Mouse (Mus musculus) forebrain, postnatal 0 days (tissue): Measurements from ENCODE around the gene Cbx7. TPM values are rescaled to one million over a fixed set of nuclear protein-coding genes. Genes with fewer than 3 reads are reported as not detected.

ENCODE experiments used
- ATAC-seq: fragments of 200-750 bp; cut with Nextera tagmentation; 2 replicates; pipeline ENCODE4 v1.8.0; 2017; ENCODE audit warnings: mild to moderate bottlenecking, moderate library complexity
- DNase-seq: peaks from one replicate; pipeline ENCODE4 v3.0.0-alpha.2; 2015
- H3K27ac ChIP-seq: fragments of 300-500 bp; sonication (generic); 2 replicates; pipeline ENCODE4 v1.5.1; 2014; ENCODE audit warnings: low read depth, mild to moderate bottlenecking, antibody characterized with exemption, low read length, moderate library complexity, mixed read lengths
- H3K27me3 ChIP-seq: fragments of 300-500 bp; sonication (generic); 2 replicates; pipeline ENCODE4 v1.6.1; 2014; ENCODE audit warnings: mild to moderate bottlenecking, low read length, mixed read lengths; ENCODE audit not compliant: insufficient read depth
- H3K36me3 ChIP-seq: fragments of 300-500 bp; sonication (generic); 2 replicates; pipeline ENCODE4 v1.6.1; 2014; ENCODE audit warnings: mild to moderate bottlenecking, moderate library complexity; ENCODE audit not compliant: insufficient read depth
- H3K4me1 ChIP-seq: fragments of 300-500 bp; sonication (generic); 2 replicates; pipeline ENCODE4 v1.6.1; 2014; ENCODE audit warnings: antibody characterized with exemption; ENCODE audit not compliant: insufficient read depth
- H3K4me2 ChIP-seq: fragments of 300-500 bp; sonication (generic); 2 replicates; pipeline ENCODE4 v1.6.1; 2014; ENCODE audit warnings: low read depth, mild to moderate bottlenecking, moderate library complexity
- H3K4me3 ChIP-seq: fragments of 300-500 bp; sonication (generic); 2 replicates; pipeline ENCODE4 v1.5.1; 2014; ENCODE audit warnings: low read depth, low read length, mixed read lengths
- H3K9ac ChIP-seq: fragments of 300-500 bp; sonication (generic); 2 replicates; pipeline ENCODE4 v1.6.1; 2014; ENCODE audit warnings: mild to moderate bottlenecking
- H3K9me3 ChIP-seq: fragments of 300-500 bp; sonication (generic); 2 replicates; pipeline ENCODE4 v1.6.1; 2016; ENCODE audit warnings: low read length
- CTCF ChIP-seq: sonication (generic); IDR thresholded peaks from 2 replicates; pipeline ENCODE4 v1.5.1; 2016; ENCODE audit warnings: antibody characterized with exemption, control low read depth, low read depth
- WGBS: fragments of 180-500 bp; shearing (Covaris S2); extraction: QIAGEN DNeasy Blood & Tissue Kit; methylation state at CpG from one replicate; pipeline ENCODE4 v1.1.7; 2014; 5-methylcytosine and 5-hydroxymethylcytosine counted together
- polyA plus RNA-seq: library from polyadenylated mRNA; unstranded; fragments of >200 nt; fragmentation: Nextera tagmentation; extraction: Ambion mirVana; gene quantifications from 2 replicates; pipeline ENCODE4 v1.2.1, GENCODE M21; 2015
- total RNA-seq: library from RNA; depleted of rRNA; stranded (reverse); fragments of >200 nt; gene quantifications from 2 replicates; pipeline ENCODE4 v1.2.3, GENCODE M21; 2014

Gene Cbx7
- total and polyA plus RNA-seq, 2 experiments from 2014 or later, result 3.1 to 11.1 TPM

GRCm38 (mm10) chr15:79950250-79951025, 20.5 kb downstream of the Cbx7 start:
- H3K36me3 ChIP-seq, result no peaks in the 10 kb centered on the region
- WGBS, result 3% methylated on average over 24 of the region's 24 CpGs
- peak; percentile 84 for DNase-seq
- peak overlapping the region; percentile 51 for H3K9ac ChIP-seq
- peaks cover 7% of the 10 kb centered on the region for H3K4me1 ChIP-seq
- H3K4me3 ChIP-seq, result peak overlapping the region; percentile 36
- peak overlapping the region; percentile 62 for H3K4me2 ChIP-seq
- H3K27ac ChIP-seq, result peak overlapping the region; percentile 45; the same call in 1 of the 2 replicates
- ATAC-seq, result peak; percentile 76
- peak; percentile 69 for TF ChIP-seq CTCF
- no peaks in the 10 kb centered on the region for H3K27me3 ChIP-seq
- no peaks in the 10 kb centered on the region for H3K9me3 ChIP-seq

DNA sequence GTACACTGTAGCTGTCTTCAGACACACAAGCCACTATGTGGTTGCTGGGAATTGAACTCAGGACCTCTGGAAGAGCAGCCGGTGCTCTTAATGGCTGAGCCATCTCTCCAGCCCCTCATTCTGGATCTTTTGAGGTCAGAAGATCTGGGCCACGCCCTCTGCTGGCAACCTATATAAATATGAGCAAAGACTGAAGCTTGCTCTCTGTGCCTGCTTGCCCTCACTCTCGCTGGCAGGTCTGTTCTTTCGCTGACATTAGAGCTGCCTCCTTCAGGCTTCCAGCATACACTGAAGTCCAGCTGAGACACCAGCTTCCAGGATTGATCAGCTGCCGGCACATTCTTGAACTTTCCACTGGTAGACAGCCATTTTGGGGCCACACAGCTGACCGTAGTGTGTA, 23.2 kb downstream of the Cbx7 start:
- no peaks in the 10 kb centered on the region for H3K36me3 ChIP-seq
- no peak overlapping the region for H3K9ac ChIP-seq
- no peak for DNase-seq
- no peaks in the 10 kb centered on the region for H3K9me3 ChIP-seq
- H3K4me2 ChIP-seq, result no peak overlapping the region
- H3K27ac ChIP-seq, result no peak overlapping the region
- ATAC-seq, result no peak
- H3K27me3 ChIP-seq, result no peaks in the 10 kb centered on the region
- H3K4me1 ChIP-seq, result peaks cover 7% of the 10 kb centered on the region
- H3K4me3 ChIP-seq, result no peak overlapping the region
- 75% methylated on average over 6 of the region's 6 CpGs for WGBS
- TF ChIP-seq CTCF, result no peak; the same call in 1 of the 2 replicates

GRCm38 (mm10) chr15:79946790-79947189, 24.1 kb downstream of the Cbx7 start:
- H3K9me3 ChIP-seq, result no peaks in the 10 kb centered on the region
- H3K27me3 ChIP-seq, result no peaks in the 10 kb centered on the region
- H3K4me3 ChIP-seq, result no peak overlapping the region
- no peak for ATAC-seq
- TF ChIP-seq CTCF, result peak; percentile 62
- WGBS, result 56% methylated on average over 9 of the region's 9 CpGs
- H3K27ac ChIP-seq, result no peak overlapping the region
- no peak overlapping the region for H3K4me2 ChIP-seq
- H3K4me1 ChIP-seq, result peaks cover 7% of the 10 kb centered on the region
- H3K9ac ChIP-seq, result no peak overlapping the region
- H3K36me3 ChIP-seq, result no peaks in the 10 kb centered on the region
- DNase-seq, result no peak

GRCm38 (mm10) chr15:79946022-79946421, 24.9 kb downstream of the Cbx7 start:
- WGBS, result 16% methylated on average over 4 of the region's 4 CpGs
- Histone ChIP-seq H3K36me3 (no peaks in the 10 kb centered on the region), H3K4me2 (no peak overlapping the region), H3K9me3 (no peaks in the 10 kb centered on the region), H3K27me3 (no peaks in the 10 kb centered on the region), H3K4me3 (no peak overlapping the region), H3K27ac (no peak overlapping the region; the same call in 1 of the 2 replicates), H3K9ac (no peak overlapping the region), H3K4me1 (peaks cover 7% of the 10 kb centered on the region)
- peak; percentile 97 for TF ChIP-seq CTCF
- ATAC-seq (peak; percentile 76), DNase-seq (peak; percentile 93)

GRCm38 (mm10) chr15:79944948-79945347, 26.0 kb downstream of the Cbx7 start:
- WGBS, result 87% methylated on average over 5 of the region's 5 CpGs
- no peak for TF ChIP-seq CTCF
- no peaks in the 10 kb centered on the region for H3K36me3 ChIP-seq

DNA sequence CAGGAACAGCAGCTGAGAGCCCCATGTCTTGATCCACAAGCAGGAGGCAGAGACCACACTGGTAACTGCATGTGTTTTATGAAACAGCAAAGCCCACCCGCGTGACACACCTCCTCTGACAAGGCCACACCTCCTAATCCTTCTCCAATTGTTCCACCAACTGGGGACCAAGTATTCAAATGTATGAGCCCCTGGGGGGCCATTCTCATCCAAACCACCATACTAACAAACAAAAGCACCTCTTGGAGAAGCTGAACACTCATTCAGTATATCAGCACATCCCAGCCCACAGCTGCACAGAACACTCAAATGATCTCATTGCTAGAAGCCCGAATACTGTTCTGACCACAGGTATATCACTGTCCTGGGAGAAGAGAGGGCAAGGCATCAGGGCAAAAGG, 27.3 kb downstream of the Cbx7 start:
- TF ChIP-seq CTCF, result no peak
- Histone ChIP-seq H3K27me3 (no peaks in the 10 kb centered on the region), H3K9ac (no peak overlapping the region), H3K27ac (no peak overlapping the region), H3K4me3 (no peak overlapping the region), H3K9me3 (no peaks in the 10 kb centered on the region), H3K4me2 (no peak overlapping the region), H3K4me1 (no peaks in the 10 kb centered on the region), H3K36me3 (no peaks in the 10 kb centered on the region)
- no peak for DNase-seq
- 72% methylated on average over 3 of the region's 3 CpGs for WGBS
- no peak for ATAC-seq

More at GRCm38 (mm10) chr15:79944948-79945347, 26.0 kb downstream of the Cbx7 start:
- ATAC-seq (no peak), DNase-seq (no peak)
- H3K4me1 ChIP-seq, result peaks cover 3% of the 10 kb centered on the region
- no peak overlapping the region for H3K4me2 ChIP-seq
- no peaks in the 10 kb centered on the region for H3K9me3 ChIP-seq
- H3K9ac ChIP-seq, result no peak overlapping the region
- H3K27ac ChIP-seq, result no peak overlapping the region
- H3K27me3 ChIP-seq, result no peaks in the 10 kb centered on the region
- no peak overlapping the region for H3K4me3 ChIP-seq

GRCm38 (mm10) chr15:79942541-79942940, 28.4 kb downstream of the Cbx7 start:
- Histone ChIP-seq H3K27me3 (no peaks in the 10 kb centered on the region), H3K4me3 (no peak overlapping the region), H3K4me2 (no peak overlapping the region), H3K36me3 (no peaks in the 10 kb centered on the region), H3K4me1 (no peaks in the 10 kb centered on the region), H3K9me3 (no peaks in the 10 kb centered on the region), H3K9ac (no peak overlapping the region), H3K27ac (no peak overlapping the region)
- TF ChIP-seq CTCF, result no peak
- DNase-seq (no peak), ATAC-seq (no peak)
- 91% methylated on average over 6 of the region's 6 CpGs for WGBS
